Mouse (Mus musculus): ENCODE measurements around the gene Pla2g4b. TPM values are rescaled to one million over a fixed set of nuclear protein-coding genes. Genes with fewer than 3 reads are reported as not detected.
A peak's percentile ranks its signal among the peaks of the same experiment; 100 is the strongest.

Pla2g4b gene
- total RNA-seq, 2 experiments from 2014 or later = 1.7 to 2.8 TPM

GRCm38 (mm10) chr2:120012924-120013323 lies 20.3 kb upstream of the Pla2g4b start:
- DNase-seq (ENCODE audit: low spot score) = no peak
- intact Hi-C loops (cut with DNase I) = no loop called here

- intact Hi-C loops (cut with DNase I) = no loop called here
- no peak for DNase-seq (ENCODE audit: low spot score)
Observed at GRCm38 (mm10) chr2:120013831-120014486, 19.3 kb upstream of the Pla2g4b start.

GRCm38 (mm10) chr2:120015882-120016281 lies 17.3 kb upstream of the Pla2g4b start:
- no peak for DNase-seq (ENCODE audit: low spot score)
- intact Hi-C loops (cut with DNase I) = no loop called here

GRCm38 (mm10) chr2:120017599-120017998 lies 15.6 kb upstream of the Pla2g4b start:
- intact Hi-C loops (cut with DNase I) = no loop called here
- DNase-seq (ENCODE audit: low spot score) = no peak

GRCm38 (mm10) chr2:120024337-120024736 lies 8.9 kb upstream of the Pla2g4b start:
- intact Hi-C loops (cut with DNase I) = no loop called here

GRCm38 (mm10) chr2:120026984-120027949 lies 6.0 kb upstream of the Pla2g4b start, which contains the start of the genes Jmjd7 and Gm28042:
Jmjd7 (plus strand) TSS chr2:120027483.
Gm28042 (plus strand) TSS chr2:120027493.
- intact Hi-C loops (cut with DNase I) = no loop called here
- DNase-seq (ENCODE audit: low spot score) = peak; percentile 81

More at GRCm38 (mm10) chr2:120024337-120024736, 8.9 kb upstream of the Pla2g4b start:
- DNase-seq (ENCODE audit: low spot score) = no peak

- DNase-seq (ENCODE audit: low spot score) = no peak
- intact Hi-C loops (cut with DNase I) = no loop called here
Observed at GRCm38 (mm10) chr2:120027950-120028331, 5.3 kb upstream of the Pla2g4b start.

GRCm38 (mm10) chr2:120030380-120030779 lies 2.8 kb upstream of the Pla2g4b start:
- intact Hi-C loops (cut with DNase I) = no loop called here
- no peak for DNase-seq (ENCODE audit: low spot score)

GRCm38 (mm10) chr2:120033726-120034125 lies 509 bp downstream of the Pla2g4b start:
- intact Hi-C loops (cut with DNase I) = no loop called here
- DNase-seq (ENCODE audit: low spot score) = no peak

GRCm38 (mm10) chr2:120037744-120038143 lies 4.5 kb downstream of the Pla2g4b start:
- intact Hi-C loops (cut with DNase I) = no loop called here
- no peak for DNase-seq (ENCODE audit: low spot score)

GRCm38 (mm10) chr2:120040991-120041390 lies 7.8 kb downstream of the Pla2g4b start:
- DNase-seq (ENCODE audit: low spot score) = no peak
- intact Hi-C loops (cut with DNase I) = no loop called here

GRCm38 (mm10) chr2:120044101-120044603 lies 10.9 kb downstream of the Pla2g4b start:
- no peak for DNase-seq (ENCODE audit: low spot score)
- intact Hi-C loops (cut with DNase I) = no loop called here

- intact Hi-C loops (cut with DNase I) = no loop called here
Observed at GRCm38 (mm10) chr2:120044676-120045075, 11.5 kb downstream of the Pla2g4b start.

GRCm38 (mm10) chr2:120046486-120047310 lies 13.5 kb downstream of the Pla2g4b start:
- intact Hi-C loops (cut with DNase I) = no loop called here

More at GRCm38 (mm10) chr2:120044676-120045075, 11.5 kb downstream of the Pla2g4b start:
- DNase-seq (ENCODE audit: low spot score) = no peak

GRCm38 (mm10) chr2:120048173-120048572 lies 15.0 kb downstream of the Pla2g4b start:
- intact Hi-C loops (cut with DNase I) = no loop called here
- no peak for DNase-seq (ENCODE audit: low spot score)

More at GRCm38 (mm10) chr2:120046486-120047310, 13.5 kb downstream of the Pla2g4b start:
- no peak for DNase-seq (ENCODE audit: low spot score)

GRCm38 (mm10) chr2:120049632-120050274 lies 16.5 kb downstream of the Pla2g4b start:
- intact Hi-C loops (cut with DNase I) = loop anchor here (2.0 kb wide), 1 partner anchor 19 kb away; no protein-coding TSS in a partner anchor

GRCm38 (mm10) chr2:120051405-120051804 lies 18.2 kb downstream of the Pla2g4b start:
- intact Hi-C loops (cut with DNase I) = loop anchor here (2.0 kb wide), 1 partner anchor 17 kb away; no protein-coding TSS in a partner anchor
- no peak for DNase-seq (ENCODE audit: low spot score)

More at GRCm38 (mm10) chr2:120049632-120050274, 16.5 kb downstream of the Pla2g4b start:
- peak; percentile 30 for DNase-seq (ENCODE audit: low spot score)

- intact Hi-C loops (cut with DNase I) = no loop called here
Observed at GRCm38 (mm10) chr2:120054771-120055552, 21.7 kb downstream of the Pla2g4b start.

More at GRCm38 (mm10) chr2:120054771-120055552, 21.7 kb downstream of the Pla2g4b start:
- peak; percentile 17 for DNase-seq (ENCODE audit: low spot score)

All from heart, postnatal 25 days (tissue).